Mouse (Mus musculus) ovary, postnatal 14 days (tissue): ENCODE results near the gene Tmem117.

ENCODE experiments used
- DNase-seq: peaks from one replicate; pipeline ENCODE4 v3.0.0; 2022; ENCODE audit warnings: low spot score

The Tmem117 gene

GRCm38 (mm10) chr15:95042437-95042836 is 413.4 kb downstream of the Tmem117 start:
- DNase-seq: no peak

GRCm38 (mm10) chr15:95044011-95044410 is 415.0 kb downstream of the Tmem117 start:
- DNase-seq: no peak

DNA sequence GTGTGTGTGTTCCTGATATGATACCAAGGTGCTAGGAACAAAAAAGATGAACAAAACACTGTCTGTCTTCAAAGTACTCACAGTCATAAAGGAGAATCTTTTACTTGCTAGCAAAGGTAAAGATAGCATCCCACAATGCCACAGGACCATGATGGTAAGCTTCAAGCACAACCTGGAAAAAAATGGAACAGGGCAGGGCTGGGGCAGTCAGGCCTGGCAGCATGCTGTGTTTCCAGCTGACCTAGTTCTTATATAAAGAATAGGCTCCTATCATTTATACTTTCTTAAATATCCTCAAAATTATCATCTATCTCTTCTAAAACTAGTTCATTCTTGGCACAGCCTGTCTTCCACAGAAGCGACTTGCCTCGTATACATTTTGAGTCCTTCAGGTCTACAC is 418.5 kb downstream of the Tmem117 start:
- no peak for DNase-seq

DNA sequence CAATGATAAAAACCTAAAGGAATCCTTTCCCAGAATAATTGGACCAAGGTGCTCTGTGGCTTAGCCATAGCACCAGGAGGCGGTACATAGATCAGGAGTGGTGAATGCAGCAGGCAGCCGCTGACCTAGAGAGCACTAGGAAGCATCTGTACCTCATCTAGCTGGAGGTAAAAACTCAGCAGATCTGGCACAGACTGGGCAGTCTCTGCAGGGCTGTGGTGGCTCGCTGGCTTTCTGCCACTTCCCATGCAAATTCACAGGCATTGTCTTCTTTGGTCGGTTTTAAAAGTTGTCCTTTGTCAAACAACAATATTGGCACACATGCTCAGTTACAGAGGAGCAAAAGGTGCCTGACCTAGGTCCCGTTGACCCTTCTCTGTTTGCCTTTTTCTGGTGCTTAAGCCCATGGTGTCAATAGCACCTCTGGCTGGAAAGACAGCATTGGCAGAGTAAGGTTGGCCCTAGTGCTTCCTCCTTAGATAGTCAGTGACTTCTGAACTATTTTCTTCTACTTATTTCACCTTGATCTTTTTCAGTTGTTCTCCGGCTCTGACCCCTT is 420.2 kb downstream of the Tmem117 start:
- no peak for DNase-seq

- no peak for DNase-seq
Measured at GRCm38 (mm10) chr15:95055081-95055650, 426.1 kb downstream of the Tmem117 start.

DNA sequence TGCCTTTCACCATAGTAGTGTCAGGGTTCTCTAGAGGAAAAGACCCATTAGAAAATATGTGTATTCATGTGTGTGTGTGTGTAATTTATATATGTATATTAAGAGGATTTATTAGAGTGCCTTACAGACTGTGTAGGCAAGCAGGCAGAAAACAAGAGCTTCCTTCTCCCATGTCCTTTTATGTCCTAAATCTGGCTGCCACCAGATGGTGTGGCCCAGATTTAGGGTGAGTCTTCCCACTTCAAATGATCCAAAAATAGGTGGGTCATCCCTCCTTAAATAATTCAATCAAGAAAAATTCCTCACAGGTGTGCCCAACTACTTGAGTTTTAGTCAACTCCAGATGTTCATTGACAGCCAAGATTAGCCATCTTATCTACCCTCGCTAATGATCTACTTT is 439.0 kb downstream of the Tmem117 start:
- no peak for DNase-seq

GRCm38 (mm10) chr15:95068799-95069198 is 439.8 kb downstream of the Tmem117 start:
- DNase-seq: no peak

- no peak for DNase-seq
Measured at GRCm38 (mm10) chr15:95070881-95071280, 441.8 kb downstream of the Tmem117 start.

GRCm38 (mm10) chr15:95075356-95075755 is 446.3 kb downstream of the Tmem117 start:
- DNase-seq: no peak

DNA sequence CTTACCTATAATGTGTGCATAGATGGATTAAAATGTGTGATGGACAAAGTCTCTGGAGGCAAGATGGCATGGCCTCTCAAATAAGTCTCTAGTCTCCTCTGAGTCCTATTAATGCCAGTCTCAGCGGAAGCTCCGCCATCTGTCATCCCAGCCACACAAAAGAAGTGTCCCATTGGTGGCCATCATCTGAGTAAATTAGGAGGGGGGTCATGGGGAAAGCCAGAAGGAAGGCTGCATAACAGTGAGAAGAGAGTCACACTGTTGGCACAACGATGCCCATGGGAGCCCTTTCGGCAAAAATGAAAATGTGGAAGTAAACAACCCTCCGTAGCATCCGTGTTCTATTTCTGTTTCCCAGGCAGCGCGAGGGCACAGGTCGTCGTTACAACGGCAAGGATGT is 452.6 kb downstream of the Tmem117 start:
- no peak for DNase-seq

GRCm38 (mm10) chr15:95085962-95086361 is 456.9 kb downstream of the Tmem117 start:
- DNase-seq: no peak

DNA sequence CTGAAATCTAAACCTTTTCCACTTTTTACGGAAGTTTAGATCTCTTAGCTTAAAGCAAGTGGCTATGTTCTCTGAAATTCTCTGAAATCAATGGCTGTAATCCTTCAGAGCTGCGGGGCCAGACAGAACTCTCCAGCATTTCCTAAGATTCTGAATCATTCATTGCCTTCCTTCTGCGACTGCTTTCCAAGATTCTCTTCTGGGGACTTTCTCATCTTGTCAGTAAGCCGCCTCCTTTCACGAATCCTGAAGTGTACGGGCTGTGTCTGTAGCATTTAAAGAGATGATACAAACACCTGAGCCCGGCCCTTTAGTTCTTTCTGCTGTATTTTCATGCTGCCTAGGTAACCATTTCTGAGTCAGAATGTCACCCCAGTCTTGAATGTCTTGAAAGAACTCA is 471.1 kb downstream of the Tmem117 start:
- no peak for DNase-seq

GRCm38 (mm10) chr15:95101522-95101921 is 472.5 kb downstream of the Tmem117 start:
- no peak for DNase-seq

DNA sequence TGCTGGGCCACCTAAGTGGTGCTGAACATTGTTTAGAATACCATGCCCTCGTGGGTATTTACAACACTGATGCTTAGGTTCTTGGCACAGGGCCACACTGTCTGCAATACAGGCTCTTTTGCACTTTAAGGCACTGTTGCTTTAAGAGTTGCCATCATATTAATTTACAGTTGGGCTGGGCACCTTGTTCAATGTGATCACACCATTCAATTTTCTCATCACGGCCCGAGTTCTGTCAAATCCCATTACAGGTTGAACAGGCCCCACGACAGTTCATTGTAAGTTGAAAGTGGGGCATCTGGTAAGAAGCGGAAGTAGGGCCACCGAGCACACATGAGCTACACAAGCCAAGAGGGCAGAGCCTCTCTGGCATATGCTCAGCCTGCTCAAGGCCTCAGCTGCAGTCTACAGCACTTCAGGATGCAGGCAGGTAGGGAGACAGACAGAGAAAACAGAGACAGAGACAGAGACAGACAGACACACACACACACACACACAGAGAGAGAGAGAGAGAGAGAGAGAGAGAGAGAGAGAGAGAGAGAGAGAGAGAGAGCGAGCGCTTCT is 478.3 kb downstream of the Tmem117 start:
- DNase-seq: no peak

DNA sequence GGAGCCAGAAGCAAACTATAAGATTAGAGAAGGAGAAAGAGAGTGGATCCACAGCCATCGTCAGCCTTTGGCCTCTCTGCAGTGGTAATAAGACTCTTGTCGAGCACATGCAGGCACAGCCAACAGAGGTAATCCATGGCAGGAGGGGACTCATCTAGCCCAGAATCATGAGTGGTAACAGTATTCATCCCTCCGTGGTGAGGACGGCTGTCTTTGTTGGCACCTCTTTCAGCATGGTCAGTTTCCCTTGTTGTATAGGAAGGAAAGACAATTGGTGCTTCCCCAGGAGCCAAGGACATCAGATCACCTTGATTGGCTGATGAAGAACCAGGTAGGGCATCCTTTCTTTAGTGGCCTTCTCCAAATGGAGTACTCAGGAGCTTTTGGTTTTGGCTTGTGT is 479.6 kb downstream of the Tmem117 start:
- no peak for DNase-seq

- DNase-seq: no peak
Measured at GRCm38 (mm10) chr15:95131401-95131800, 502.4 kb downstream of the Tmem117 start.

DNA sequence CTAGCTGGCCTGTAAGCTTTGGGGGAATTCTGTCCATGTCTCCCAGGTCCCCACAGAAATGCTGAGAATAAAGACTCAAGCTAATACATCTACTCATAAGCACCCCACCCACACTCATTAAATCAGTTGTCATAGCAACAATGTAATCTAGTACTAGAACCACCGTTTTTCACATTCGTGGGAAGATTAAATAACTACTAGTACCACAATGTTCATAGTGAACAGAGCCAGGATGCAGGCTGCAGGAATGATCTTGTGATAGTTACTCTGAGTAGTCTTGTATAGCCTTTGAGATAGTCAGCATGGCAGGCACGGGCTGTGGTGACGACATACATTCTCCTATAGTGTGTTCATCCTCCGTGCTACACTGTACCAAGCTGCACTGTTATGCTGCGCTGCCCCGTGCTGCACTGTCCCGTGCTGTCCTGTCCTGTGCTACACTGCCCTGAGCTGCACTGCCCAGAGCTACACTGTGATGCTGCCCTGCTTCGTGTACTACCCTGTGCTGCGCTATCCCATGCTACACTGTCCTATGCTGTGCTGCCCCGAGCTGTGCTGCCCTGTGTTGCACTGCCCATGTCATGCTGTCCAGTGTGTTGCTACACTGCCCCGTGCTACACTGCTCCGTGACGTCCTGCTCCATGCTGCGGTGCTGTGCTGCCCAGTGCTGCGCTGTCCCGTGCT is 507.0 kb downstream of the Tmem117 start:
- DNase-seq: no peak

- DNase-seq: no peak
Measured at GRCm38 (mm10) chr15:95137018-95137810, 508.2 kb downstream of the Tmem117 start.

GRCm38 (mm10) chr15:95138709-95139409 is 509.8 kb downstream of the Tmem117 start:
- no peak for DNase-seq

DNA sequence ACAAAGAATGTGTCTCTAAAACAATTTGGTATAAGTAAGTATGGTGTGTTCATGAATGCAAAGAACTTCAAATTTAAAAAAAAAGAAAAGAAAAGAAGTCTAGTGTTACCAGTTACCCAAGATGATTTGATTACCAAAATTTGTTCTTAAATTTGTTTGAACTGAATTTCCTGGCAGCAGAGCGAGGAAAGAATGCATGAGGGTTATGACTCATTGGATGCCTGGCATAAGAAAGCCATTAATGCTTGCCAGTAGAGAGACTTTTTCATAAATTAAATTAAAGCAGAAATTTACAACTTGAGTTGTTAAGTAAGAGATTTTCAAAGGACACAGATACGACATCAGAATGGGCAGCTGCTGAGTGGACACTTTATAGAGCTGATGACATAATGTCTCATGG is 515.1 kb downstream of the Tmem117 start:
- no peak for DNase-seq

DNA sequence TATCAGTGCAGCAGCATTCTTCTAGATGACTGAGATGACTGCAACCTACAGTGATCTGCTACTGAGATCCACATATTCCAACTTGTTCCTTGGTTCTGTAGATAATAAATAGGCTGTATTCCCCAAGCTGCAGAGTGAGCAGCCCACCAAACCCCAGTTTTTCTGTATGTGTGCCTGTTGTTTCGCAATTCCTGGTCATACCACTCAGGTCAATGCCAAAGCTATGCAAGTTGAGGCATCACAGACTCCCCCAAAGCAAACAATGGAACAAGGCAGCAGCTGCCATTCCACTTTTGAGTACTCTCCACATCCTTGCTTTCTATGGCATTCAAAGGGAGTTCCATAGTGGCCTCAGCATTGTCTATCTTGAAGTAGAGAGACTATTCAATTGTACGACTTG is 516.1 kb downstream of the Tmem117 start:
- DNase-seq: no peak
